Mouse (Mus musculus) neural tube, embryonic 10.5 days (tissue): Measurements from ENCODE around the gene Pfn4.
A peak's percentile ranks its signal among the peaks of the same experiment; 100 is the strongest.
"Not testable (repeated sequence)": the region's sequence is repeated elsewhere in the genome, so short reads cannot be mapped to it uniquely, and the experiment has no call there.

Experiments
- DNase-seq: peaks from one replicate; pipeline ENCODE4 v3.0.0-alpha.2; 2017; ENCODE audit warnings: low spot score; ENCODE audit errors: extremely low spot score

Gene Pfn4

GRCm38 (mm10) chr12:4768492-4769332 is at the start of gene Pfn4, which contains the start of gene Fam228b:
Pfn4 (plus strand) TSS chr12:4769022.
Fam228b (minus strand) TSS chr12:4769267.
- DNase-seq: peak; percentile 98

DNA sequence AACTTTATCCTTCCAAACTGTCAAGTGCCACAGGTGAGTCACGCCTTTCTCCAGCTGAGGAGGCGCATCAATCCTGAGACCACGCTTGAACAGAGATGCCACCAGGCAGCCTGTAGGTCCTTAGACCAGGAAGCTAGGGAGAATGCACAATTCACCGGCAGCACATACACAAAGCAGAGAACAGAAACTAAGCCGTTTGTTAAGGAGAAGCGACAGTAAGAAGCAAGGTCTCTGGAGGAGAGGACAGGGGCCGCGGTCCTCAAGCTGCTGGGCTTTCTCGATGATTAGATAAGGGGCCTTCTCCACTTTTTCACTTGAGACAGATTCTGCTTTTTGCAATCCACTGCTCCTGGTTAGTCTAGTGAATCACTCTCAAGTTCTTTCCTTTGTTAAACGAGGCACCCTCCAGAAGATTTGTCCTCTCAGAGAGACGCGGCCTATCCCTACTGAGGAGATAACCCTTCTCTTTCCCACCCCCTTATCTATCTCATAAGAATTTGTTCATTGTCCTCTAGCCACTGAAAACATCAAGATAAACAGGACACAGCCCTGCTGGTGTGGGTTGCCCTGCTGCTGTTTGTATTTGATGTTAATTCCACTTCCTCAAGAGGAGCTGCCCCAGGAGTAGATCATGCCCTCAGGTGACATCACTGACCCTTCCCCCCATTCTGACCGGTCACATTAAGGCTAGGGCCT is 49.6 kb upstream of the Pfn4 start:
- DNase-seq: no peak

DNA sequence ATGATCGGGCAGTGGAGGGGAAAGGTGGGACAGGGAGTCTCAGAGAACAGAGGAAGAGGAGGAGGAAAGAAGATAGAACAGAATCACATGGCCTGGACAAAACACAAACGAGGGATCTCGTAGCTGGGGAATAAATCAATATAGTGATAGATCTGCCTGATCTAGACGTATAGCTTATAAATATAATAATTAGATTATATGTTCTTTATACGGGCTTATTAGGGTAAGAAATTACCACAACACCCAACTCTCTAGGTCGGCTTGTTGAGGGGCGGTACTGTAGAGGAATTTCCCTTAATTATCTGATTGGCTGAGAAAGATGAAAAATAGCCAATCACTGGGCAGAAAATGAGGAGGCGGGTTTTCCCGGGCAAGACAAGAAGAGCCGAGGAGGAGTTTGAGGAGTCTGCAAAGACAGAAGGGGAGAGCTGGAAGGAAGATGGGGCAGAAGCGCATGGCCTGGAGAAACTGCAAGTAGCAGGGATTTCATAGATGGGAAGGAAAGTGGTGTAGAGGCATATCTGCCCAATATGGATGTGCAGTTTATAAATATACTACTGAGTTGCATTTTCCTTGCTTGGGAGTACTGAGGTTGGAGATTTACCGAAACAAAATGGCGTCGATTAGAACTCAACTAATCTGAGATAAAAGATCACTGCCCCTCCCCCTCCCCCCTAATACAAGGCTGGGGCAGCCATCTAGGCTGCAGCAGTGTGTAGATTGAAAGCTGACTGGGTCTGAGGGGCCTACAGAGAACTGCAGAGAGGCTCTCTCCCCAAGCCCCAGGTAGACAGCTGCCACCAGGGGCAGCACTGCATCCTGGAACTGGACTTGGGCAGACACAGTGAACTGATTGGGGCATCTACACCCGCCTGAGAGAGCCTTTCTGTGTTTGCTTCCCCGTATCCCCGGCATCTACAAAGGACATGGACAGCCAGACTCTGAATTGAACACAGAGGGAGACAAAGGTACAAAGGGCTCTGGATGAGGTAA is 48.8 kb upstream of the Pfn4 start:
- DNase-seq: no peak

GRCm38 (mm10) chr12:4729165-4729564 is 39.7 kb upstream of the Pfn4 start:
- no peak for DNase-seq

- DNase-seq: no peak
These were observed 37.2 kb upstream of the Pfn4 start for GRCm38 (mm10) chr12:4731629-4732028.

GRCm38 (mm10) chr12:4732332-4732731 is 36.5 kb upstream of the Pfn4 start:
- DNase-seq: no peak

DNA sequence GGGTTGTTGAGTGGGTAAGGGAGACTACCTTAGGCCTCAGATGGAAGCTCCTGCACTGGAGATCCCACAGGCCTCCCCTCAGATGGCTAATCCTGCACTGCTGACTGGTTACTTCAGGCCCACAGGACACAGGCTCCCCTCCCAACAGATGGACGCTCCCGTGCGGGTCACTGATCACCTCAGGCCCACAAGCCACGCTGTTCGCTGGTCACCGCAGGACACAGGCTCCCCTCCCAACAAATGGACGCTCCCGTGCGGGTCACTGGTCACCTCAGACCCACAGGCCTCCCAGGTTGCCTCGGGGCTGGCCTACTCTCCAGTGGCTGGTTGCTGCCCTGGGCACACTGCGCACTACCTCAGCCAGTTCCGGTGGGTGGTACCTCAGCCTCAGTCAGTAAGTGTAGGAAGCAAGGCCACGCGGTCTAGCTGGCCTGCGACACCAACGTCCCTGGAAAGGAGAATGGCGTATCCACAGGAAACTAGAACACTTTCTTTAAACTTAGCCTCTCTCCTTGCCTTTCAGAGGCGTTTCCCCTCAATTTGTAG is 30.7 kb upstream of the Pfn4 start, which contains the start of gene Fam228a:
Gene Fam228a (minus strand): TSS at position 400 of the 546 bp plus-strand sequence.
- no peak for DNase-seq

DNA sequence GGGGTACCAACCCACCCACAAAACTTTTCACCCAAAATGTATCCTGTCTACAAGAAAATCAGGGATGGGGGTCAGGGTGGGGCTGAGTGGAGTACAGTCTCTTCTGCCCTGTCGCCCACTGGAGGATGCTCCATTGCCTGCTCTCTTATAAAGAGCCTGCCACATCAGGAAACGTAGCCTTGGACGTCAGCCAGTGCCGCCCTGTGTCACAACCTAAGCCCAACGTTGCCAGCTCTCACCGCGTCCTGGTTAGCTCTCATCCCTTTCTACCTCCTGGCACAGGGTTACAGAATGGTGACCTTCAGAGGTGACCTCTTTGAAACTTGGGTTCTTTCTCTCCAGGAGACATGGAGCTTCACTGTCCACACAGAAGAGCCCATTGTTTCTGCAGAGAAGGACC is 28.0 kb upstream of the Pfn4 start:
- DNase-seq: no peak

DNA sequence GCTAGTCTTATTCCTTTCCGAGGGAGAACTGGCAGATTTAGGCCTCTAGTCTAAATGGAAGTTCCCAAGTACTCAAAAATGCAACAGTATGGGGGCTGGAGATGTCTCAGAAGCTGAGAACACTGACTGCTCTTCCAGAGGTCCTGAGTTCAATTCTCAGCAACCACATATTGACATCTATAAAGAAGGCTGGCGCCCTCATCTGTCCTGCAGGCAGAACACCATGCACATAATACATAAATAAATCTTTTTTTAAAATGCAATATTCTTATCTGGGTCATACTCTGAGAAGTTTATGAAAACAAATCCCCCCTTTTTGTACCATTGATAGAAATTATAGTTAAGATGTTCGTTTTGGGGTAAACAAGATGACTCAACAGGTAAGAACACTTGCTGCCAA is 26.6 kb upstream of the Pfn4 start:
- DNase-seq: no peak

- no peak for DNase-seq
These were observed 24.3 kb upstream of the Pfn4 start for GRCm38 (mm10) chr12:4744486-4744885.

- not testable (repeated sequence) for DNase-seq
These were observed 14.4 kb upstream of the Pfn4 start for GRCm38 (mm10) chr12:4754451-4754850.

GRCm38 (mm10) chr12:4757060-4757459 is 11.8 kb upstream of the Pfn4 start:
- no peak for DNase-seq

- no peak for DNase-seq
These were observed 506 bp downstream of the Pfn4 start for GRCm38 (mm10) chr12:4769333-4769723.

- DNase-seq: no peak
These were observed 6.2 kb downstream of the Pfn4 start for GRCm38 (mm10) chr12:4774895-4775587.

GRCm38 (mm10) chr12:4775588-4775949 is 6.7 kb downstream of the Pfn4 start:
- DNase-seq: no peak

DNA sequence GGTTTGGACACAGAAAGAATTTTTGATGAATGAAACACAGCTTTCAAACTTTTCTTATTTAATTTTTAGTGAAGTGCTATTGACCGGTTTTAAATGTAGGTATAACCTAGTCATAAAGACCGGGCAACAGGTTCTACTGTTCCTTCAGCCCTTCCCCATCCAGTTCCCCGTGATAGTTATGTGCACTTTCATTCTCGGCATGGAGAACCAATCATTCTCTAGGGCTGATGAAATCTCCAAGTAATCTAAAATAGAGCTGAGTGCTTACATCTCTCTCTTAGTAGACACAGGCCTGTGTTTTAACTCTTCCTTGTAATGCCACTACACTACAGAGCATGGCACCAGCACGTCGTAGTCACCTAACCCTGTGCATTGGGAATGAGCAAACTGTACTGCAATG is 8.9 kb downstream of the Pfn4 start:
- DNase-seq: no peak

DNA sequence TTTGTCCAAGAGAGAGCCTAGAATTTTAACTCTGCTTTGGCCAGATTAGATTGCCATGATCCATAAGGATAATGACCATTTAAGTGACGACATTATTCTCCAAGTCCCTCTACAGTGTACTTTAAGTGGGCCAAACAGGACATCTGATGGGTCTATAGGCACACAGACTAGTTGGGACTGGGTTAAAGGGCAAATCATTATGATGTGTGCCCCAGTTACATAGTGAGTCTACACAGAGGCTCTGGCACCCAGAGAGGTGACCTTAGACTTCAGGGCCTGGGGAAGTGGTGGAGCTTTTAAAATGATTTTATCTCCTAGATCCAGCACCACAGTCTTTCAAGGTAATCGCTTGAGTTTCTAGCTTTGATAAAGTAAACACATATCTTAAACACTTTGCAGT is 11.4 kb downstream of the Pfn4 start:
- no peak for DNase-seq

DNA sequence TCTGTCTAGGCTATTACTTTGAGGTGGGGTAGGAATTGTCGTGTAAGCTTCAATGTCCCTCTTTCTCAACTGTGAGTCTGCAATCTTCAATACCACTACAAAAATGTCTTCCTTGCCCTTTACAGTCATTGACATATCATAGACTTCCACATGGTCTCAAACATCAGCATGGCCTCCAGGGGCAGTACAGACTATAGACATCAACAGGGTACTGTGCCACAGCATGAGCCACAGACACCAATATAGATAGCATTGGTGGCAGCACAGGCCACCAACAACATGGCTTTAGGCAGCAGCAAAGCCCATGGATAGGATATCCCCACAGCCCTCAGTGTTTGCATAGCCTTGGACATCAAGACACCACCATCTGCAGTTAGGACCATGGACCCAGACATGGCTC is 12.4 kb downstream of the Pfn4 start:
- no peak for DNase-seq

GRCm38 (mm10) chr12:4781725-4782404 is 13.0 kb downstream of the Pfn4 start:
- not testable (repeated sequence) for DNase-seq

- no peak for DNase-seq
These were observed 14.8 kb downstream of the Pfn4 start for GRCm38 (mm10) chr12:4783598-4783997.
